Mouse (Mus musculus): ENCODE data around the gene Ccdc86.

DNA sequence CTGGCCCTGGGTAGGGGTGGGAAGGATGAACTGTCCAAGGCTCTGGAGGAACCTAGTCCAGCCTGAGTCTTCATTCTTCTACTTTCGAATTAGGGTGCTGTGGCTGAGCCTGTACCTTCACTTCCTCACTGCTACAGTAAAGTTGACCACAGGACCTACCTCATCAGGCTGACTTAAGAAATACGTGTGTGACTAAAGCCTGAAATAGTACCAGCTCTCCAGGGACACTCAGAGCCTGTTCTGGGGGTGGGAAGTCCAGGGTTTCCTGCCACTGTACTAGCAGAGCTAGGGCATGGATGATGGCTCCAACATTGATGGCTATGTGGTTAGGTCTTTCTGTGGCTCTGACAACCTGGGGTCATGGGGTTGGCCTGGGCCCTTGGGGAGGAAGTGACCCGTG is 5.1 kb downstream of the Ccdc86 start:
- TF ChIP-seq MAFK (IDR thresholded peaks at IDR 0.05; ENCODE audit: insufficient read depth, low read depth, low read length) (no peak), ZNF384 (IDR thresholded peaks at IDR 0.05; ENCODE audit: low read depth, low read length) (no peak), ZC3H11A (IDR thresholded peaks at IDR 0.05; ENCODE audit: borderline replicate concordance, low read depth, low read length) (no peak)

Data from ES-E14 (cell line).